Mouse (Mus musculus) CD4-positive, CD25-positive, alpha-beta regulatory T cell, adult 4 months (primary cell): ENCODE measurements around the gene Uvrag. TPM values are rescaled to one million over a fixed set of nuclear protein-coding genes. Genes with fewer than 3 reads are reported as not detected.

Experiments used
- ATAC-seq: one replicate; pipeline ENCODE4 v1.8.0; 2017
- polyA plus RNA-seq, 2 experiments: library from polyadenylated mRNA; unstranded; fragments of 100-300 nt; shearing (Covaris generic); gene quantifications; one replicate each; pipeline ENCODE4 v1.2.1; 2017

Gene Uvrag
- polyA plus RNA-seq, 2 experiments from 2014 or later = 5.7 to 9.5 TPM

GRCm38 (mm10) chr7:99164873-99165410 is 24.0 kb upstream of the Uvrag start:
- ATAC-seq = no peak

- ATAC-seq = no peak
Observed at GRCm38 (mm10) chr7:99162462-99162861, 21.5 kb upstream of the Uvrag start.

GRCm38 (mm10) chr7:99161961-99162360 is 21.0 kb upstream of the Uvrag start:
- no peak for ATAC-seq

GRCm38 (mm10) chr7:99161529-99161928 is 20.6 kb upstream of the Uvrag start:
- ATAC-seq = no peak

- ATAC-seq = no peak
Observed at GRCm38 (mm10) chr7:99160995-99161394, 20.1 kb upstream of the Uvrag start.

- ATAC-seq = no peak
Observed at GRCm38 (mm10) chr7:99159446-99159845, 18.5 kb upstream of the Uvrag start.

- no peak for ATAC-seq
Observed at GRCm38 (mm10) chr7:99158904-99159303, 18.0 kb upstream of the Uvrag start.

GRCm38 (mm10) chr7:99158011-99158410 is 17.1 kb upstream of the Uvrag start:
- no peak for ATAC-seq

- ATAC-seq = no peak
Observed at GRCm38 (mm10) chr7:99156737-99157136, 15.8 kb upstream of the Uvrag start.

GRCm38 (mm10) chr7:99155311-99156289 is 14.7 kb upstream of the Uvrag start:
- ATAC-seq = no peak

GRCm38 (mm10) chr7:99154648-99155151 is 13.8 kb upstream of the Uvrag start:
- no peak for ATAC-seq

- ATAC-seq = no peak
Observed at GRCm38 (mm10) chr7:99153686-99154202, 12.8 kb upstream of the Uvrag start.

GRCm38 (mm10) chr7:99152756-99153155 is 11.8 kb upstream of the Uvrag start:
- ATAC-seq = no peak

GRCm38 (mm10) chr7:99151342-99151741 is 10.4 kb upstream of the Uvrag start:
- ATAC-seq = peak; percentile 100

GRCm38 (mm10) chr7:99149017-99149416 is 8.1 kb upstream of the Uvrag start:
- ATAC-seq = no peak

- no peak for ATAC-seq
Observed at GRCm38 (mm10) chr7:99147494-99147893, 6.6 kb upstream of the Uvrag start.

GRCm38 (mm10) chr7:99146906-99147305 is 6.0 kb upstream of the Uvrag start:
- ATAC-seq = no peak

- no peak for ATAC-seq
Observed at GRCm38 (mm10) chr7:99146011-99146410, 5.1 kb upstream of the Uvrag start.

- ATAC-seq = no peak
Observed at GRCm38 (mm10) chr7:99144616-99145015, 3.7 kb upstream of the Uvrag start.

- no peak for ATAC-seq
Observed at GRCm38 (mm10) chr7:99143244-99143643, 2.3 kb upstream of the Uvrag start.

GRCm38 (mm10) chr7:99141919-99142606 is 1.1 kb upstream of the Uvrag start:
- ATAC-seq = no peak

- peak; percentile 1 for ATAC-seq
Observed at GRCm38 (mm10) chr7:99140511-99140910, 430 bp downstream of the Uvrag start.
